Mouse (Mus musculus): ENCODE measurements at regions not wholly inside any gene's neighbourhood (a gene's known extent, or its start where the extent isn't known, plus 50 kb on each side); places are given as distances from the start of the nearest gene placed in this dataset.
"Not testable (repeated sequence)": the region's sequence is repeated elsewhere in the genome, so short reads cannot be mapped to it uniquely, and the experiment has no call there.

- CTCF ChIA-PET = no interaction called here
Observed at GRCm38 (mm10) chr14:114485781-114486180, 606.2 kb upstream of the Gpc5 start.

DNA sequence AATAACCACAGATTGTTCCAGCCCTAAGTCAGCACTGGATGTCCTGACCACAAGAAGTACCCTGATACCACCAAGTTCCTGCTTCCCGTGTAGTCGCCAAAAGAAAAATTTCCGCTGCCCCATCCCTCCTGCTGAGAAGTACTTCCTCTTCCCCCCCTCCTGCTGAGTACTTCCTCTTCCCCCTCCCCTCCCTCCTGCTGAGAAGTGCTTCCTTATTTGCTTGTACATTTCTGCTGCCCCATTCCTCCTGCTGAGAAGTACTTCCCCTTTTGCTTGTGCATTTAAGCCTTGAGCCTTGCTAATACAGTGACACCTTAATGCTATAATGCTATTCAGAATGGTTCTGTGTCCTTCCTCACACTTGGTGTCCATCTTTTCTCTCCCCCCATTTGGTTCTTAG lies 598.6 kb upstream of the Gpc5 start:
- CTCF ChIA-PET = not testable (repeated sequence)

DNA sequence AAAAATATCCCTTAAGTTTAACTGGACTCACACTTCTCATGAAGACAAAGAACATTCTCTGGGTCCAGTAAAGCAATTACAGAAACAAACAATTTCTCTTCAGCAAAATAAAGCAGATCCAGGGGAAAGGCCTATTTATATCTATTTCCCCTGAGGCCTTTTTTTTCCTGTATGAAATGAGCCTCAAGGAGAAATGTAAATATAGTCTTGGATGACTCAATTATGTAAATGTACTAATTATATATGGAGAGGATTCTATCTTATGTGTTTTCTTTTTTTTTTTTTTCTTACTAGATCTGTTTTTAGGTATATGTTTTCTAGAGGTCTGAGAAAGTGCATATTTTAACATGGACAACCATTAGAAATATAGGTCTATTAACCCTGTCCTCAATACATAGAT lies 587.0 kb upstream of the Gpc5 start:
- CTCF ChIA-PET = no interaction called here

- CTCF ChIA-PET = no interaction called here
Observed at GRCm38 (mm10) chr14:114547910-114548680, 543.9 kb upstream of the Gpc5 start.

GRCm38 (mm10) chr14:114549101-114549500 lies 542.9 kb upstream of the Gpc5 start:
- CTCF ChIA-PET = no interaction called here

DNA sequence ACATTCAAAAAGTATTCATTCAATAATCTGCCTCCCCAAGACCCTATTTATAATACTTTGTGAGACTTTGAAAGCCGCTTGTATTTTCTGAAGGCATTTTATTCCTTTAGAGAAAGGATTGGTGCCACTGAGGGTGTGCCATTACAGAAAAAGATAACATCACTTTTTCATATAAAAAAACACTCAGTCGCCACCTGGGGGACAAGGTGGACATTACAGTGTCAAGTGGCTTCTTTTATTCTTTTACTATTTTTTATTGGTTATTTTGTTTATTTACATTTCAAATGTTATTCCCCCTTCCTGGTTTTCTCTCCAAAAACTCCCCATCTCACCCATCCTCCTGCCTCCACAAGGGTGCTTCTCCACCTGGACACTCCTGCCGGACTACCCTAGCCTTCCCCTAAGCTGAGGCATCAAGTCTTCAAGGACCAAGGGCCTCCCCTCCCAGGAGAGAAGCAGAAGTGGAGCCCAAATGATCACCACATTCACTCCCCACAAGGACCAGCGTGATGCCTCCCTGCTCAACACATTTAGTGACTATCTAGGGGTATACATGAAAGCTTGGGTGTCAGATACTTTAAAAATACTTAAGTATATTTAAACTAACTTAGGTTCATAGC lies 525.5 kb upstream of the Gpc5 start:
- CTCF ChIA-PET = no interaction called here

DNA sequence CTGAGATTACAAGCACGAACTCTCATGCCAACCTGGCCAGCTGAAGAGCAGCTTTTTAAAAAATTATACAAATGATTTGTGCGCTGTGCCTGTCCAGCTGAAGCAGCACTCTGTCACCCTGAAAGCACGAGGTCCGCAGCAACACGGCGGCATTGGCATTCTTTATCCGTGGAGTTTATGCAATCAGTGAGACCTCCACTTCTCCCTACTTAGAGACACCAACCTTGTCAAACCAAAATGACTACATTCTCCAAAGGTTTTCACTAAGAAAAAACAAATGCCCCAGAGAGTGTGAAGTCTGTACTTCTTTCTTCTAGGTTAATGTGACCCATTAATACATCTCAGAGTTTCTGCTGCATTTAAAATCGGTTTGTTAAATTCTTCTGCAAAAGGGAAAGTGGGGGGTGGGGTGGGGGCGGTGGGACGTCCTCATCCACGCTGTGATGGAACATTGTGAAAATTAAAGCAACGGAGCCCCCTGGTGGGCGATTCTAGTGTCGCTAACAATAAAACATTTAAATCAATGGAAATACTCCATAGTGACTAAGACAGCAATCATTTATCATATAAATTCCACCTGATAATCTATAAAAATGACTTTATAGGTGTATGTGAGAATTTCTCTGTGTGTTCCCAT lies 524.2 kb upstream of the Gpc5 start:
- CTCF ChIA-PET = no interaction called here

- CTCF ChIA-PET = no interaction called here
Observed at GRCm38 (mm10) chr14:114587367-114588064, 504.5 kb upstream of the Gpc5 start.

- CTCF ChIA-PET = no interaction called here
Observed at GRCm38 (mm10) chr14:114609296-114609695, 482.7 kb upstream of the Gpc5 start.

DNA sequence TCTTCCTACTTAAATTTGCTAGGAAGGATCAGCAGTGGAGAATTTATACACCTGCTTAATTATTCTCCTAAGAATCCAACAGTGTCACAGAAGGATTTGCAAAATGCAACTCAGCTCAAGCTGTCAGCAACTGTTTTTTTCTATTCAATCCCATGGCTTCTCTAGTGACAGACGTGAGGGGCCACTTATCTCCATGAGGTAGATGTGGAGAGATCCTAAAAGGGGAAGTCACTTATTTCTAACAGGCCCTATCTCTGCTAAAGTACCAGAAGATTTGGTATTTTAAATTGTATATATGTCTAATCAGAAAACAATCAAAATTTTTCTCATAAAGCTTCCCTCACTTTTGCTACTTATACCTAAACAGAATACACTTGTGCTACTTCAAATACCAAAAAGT lies 479.6 kb upstream of the Gpc5 start:
- CTCF ChIA-PET = no interaction called here

DNA sequence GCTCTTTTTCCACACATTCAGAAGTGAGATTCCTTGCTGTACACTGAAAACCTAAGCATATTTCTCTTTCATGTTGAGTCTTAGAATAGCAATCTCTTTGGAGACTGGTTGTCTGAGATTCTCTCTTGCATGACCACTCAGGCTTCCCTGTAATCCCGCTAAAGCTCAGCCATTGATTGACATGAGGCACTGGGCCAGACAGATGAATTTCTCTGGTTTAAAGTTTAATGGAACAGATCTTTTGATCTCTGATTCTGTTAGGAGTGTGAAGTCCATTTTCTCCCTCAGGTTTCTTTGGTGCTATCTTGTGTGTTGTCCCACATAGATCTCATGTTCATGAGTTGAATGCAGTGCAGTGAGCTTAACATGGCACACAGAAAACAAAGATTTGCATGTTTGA lies 435.4 kb upstream of the Gpc5 start:
- CTCF ChIA-PET = no interaction called here

DNA sequence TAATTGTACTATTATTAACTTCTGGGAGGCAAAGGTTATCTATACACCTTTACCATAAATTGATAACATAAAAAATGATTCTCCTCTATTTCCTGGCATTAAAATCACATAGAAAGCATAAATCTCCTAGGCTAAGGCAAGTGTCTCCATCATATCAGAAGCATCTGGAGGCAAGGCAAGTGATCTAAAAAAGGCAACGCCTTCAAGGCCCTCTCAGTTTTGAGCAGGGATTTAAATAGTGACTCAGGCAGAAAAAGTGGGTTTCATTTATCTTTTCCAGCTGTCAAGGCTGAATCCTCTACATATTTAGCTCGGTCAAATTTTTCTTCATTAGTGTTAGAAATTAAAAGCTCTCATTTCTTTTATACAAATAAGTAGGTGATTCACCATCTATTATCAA lies 430.0 kb upstream of the Gpc5 start:
- CTCF ChIA-PET = no interaction called here

GRCm38 (mm10) chr14:114685133-114685532 lies 406.9 kb upstream of the Gpc5 start:
- CTCF ChIA-PET = no interaction called here

DNA sequence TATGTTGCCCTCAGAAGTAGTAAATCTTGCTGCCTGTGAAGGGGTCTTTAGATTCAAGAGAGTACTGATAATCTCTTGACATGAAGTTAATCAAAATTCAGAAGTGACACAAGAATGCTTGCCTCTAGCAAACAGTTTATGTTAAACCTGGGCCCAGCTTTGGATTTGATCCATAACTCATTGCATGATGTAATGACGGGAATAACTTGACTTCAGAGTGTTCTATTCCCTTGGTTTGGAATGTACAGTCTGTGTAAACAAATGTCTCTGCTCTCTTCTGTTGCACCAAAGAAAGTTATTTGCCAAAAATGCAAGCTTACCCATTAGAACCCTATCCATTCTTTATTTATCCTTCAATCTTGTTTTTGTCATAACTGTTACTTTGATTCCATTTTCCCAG lies 397.1 kb upstream of the Gpc5 start:
- CTCF ChIA-PET = no interaction called here

DNA sequence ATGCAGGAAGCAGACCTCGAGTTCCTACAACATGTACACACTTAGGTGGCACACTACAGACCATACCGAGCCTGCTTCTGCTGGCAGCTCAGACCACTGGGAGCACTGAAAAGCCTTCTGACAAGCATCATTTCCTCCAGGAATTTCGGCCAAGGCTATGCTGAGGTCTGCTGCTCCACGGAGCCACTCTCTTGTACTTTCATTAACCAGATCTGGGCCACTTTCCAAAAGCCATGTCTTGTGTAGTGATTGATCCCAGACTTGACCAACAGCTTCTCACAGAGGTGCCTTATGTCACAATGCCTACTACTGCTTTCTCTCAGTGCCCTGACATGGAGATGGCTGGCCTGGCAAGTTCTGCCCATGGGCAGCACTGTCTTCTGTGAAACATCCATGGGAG lies 394.5 kb upstream of the Gpc5 start:
- CTCF ChIA-PET = no interaction called here

DNA sequence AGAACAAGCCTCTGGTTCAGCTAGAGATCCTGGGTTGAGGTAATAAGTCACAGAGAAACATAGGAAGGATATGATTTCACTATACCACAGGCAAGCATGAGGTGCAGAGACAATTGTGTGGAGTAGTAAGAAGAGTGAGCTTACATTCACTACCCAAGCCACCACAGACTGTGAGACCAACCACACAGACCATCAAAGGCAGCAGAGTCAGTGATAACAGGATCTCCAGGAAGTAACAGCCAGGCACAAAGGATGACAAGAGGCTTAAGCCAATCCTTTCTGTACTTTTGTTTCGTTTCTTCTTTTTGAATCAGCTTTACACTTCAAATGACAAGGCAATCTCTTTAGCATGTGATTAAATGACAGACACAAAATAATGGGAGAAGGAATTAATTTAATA lies 368.9 kb upstream of the Gpc5 start:
- CTCF ChIA-PET = no interaction called here

- CTCF ChIA-PET = no interaction called here
Observed at GRCm38 (mm10) chr14:114767323-114767722, 324.7 kb upstream of the Gpc5 start.

DNA sequence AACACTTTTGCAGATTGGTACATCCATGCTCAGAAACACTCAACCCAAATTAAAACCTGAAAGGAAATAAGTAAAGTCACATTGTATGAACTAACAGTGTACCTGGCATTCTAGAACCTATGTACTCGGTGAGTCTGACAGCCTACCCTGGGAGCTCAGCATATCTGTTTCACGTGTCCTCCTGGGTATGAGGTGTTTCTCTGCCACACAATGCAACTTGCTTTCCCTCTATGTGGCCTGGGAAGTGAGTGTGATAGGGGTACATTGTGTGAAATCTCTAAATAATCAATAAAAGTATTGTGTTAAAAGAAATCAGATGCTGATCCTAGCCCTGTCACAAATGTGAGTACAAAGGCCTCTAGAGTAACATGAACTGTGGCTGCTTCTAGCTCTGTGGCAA lies 315.3 kb upstream of the Gpc5 start:
- CTCF ChIA-PET = no interaction called here

GRCm38 (mm10) chr14:114781821-114782220 lies 310.2 kb upstream of the Gpc5 start:
- CTCF ChIA-PET = no interaction called here

DNA sequence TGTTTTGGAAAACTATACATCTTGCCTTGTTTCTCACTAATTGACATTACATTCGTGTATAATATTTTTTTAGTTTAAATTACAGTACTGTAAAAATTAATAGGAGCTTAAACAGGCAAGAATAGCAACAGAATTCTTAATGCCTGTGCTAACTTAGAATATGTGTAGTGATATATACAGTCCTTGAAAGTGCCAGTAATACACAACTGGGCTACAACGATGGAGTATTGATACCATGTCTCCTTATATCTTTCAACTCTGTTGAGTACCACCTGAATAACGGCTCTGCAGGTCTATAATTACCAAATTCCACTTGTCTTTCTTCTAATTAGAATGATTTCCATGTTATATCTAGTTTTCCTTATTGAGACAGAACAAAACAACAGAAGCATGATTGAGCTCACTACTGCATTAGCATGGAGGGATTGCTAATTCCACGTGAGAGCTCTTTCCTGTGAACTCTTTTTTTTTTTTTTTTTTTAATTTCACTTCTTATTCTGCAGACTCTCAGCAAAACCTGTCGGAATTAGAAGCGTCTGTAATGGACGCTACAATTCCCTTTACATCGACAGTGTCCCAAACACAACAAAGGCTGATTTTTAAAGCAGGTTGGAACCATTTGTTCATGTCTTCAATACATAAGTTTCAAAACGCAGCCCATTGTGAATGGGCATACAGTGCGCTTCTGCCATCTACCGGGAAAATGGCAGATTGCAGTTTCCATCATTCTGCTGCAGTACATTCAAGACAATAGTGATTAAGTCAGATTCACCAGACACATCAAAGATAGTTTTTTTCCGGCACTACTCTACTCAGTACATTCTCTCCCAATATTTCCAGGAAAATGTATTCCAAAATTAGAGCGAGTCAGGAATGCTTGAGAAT lies 300.8 kb upstream of the Gpc5 start:
- CTCF ChIA-PET = interaction anchor here (0.6 kb wide), 1 partner anchor 110 kb away, joined by 4 read pairs; no protein-coding TSS in a partner anchor

GRCm38 (mm10) chr14:114791831-114792224 lies 300.2 kb upstream of the Gpc5 start:
- CTCF ChIA-PET = no interaction called here

- CTCF ChIA-PET = no interaction called here
Observed at GRCm38 (mm10) chr14:114804643-114805042, 287.4 kb upstream of the Gpc5 start.

Data from spleen, embryonic (tissue).